Mouse (Mus musculus): ENCODE data around the gene Bax. TPM values are rescaled to one million over a fixed set of nuclear protein-coding genes. Genes with fewer than 3 reads are reported as not detected.

Bax gene
- polyA plus RNA-seq, 1 experiment = 20.1 TPM

GRCm38 (mm10) chr7:45455932-45456696 lies 10.6 kb downstream of the Bax start:
- Histone ChIP-seq H3K4me3 (ENCODE audit: insufficient read depth, low read depth, low read length) (no peak overlapping the region), H3K4me1 (ENCODE audit: control insufficient read depth, insufficient read depth, insufficient read length, low read length) (peaks cover 5% of the 10 kb centered on the region), H3K27ac (replicated peaks; ENCODE audit: low read depth, low read length) (0 out of 2 replicates have a peak overlapping the region, but pooled peaks have one; percentile 53)

GRCm38 (mm10) chr7:45454971-45455370 lies 11.7 kb downstream of the Bax start:
- Histone ChIP-seq H3K4me3 (ENCODE audit: insufficient read depth, low read depth, low read length) (no peak overlapping the region), H3K27ac (replicated peaks; ENCODE audit: low read depth, low read length) (no peak overlapping the region), H3K4me1 (ENCODE audit: control insufficient read depth, insufficient read depth, insufficient read length, low read length) (peaks cover 3% of the 10 kb centered on the region)

DNA sequence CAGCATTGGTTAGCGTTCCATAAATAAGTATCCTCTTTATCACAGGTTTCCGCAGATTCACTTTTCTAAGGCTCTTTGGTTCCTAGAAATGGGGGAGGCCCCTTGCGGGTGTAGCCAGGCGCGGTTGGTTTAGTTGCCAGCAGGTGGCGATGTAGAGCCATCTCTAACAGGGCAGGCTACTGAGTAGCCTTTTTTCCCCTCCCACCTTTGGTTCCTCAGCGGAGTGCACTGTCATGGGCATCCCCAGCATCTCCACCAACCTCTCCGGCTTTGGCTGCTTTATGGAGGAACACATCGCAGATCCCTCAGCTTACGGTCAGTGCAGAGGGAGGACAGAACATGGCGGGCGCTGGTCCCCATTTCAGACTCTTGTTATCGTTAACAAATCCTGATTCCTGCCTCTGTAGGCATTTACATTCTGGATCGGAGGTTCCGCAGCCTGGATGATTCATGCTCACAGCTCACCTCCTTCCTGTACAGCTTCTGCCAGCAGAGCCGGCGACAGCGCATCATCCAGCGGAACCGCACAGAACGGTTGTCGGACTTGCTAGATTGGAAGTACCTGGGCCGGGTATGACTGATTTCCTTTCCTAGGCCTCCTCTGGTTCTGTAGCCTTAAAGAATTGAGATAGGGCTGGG lies 15.2 kb downstream of the Bax start:
- no peak overlapping the region for H3K27ac ChIP-seq (replicated peaks; ENCODE audit: low read depth, low read length)
- no peak overlapping the region for H3K4me3 ChIP-seq (ENCODE audit: insufficient read depth, low read depth, low read length)
- peaks cover 3% of the 10 kb centered on the region; the same call in 1 of the 2 replicates for H3K4me1 ChIP-seq (ENCODE audit: control insufficient read depth, insufficient read depth, insufficient read length, low read length)

GRCm38 (mm10) chr7:45449974-45450373 lies 16.7 kb downstream of the Bax start:
- no peak overlapping the region for H3K27ac ChIP-seq (replicated peaks; ENCODE audit: low read depth, low read length)
- no peaks in the 10 kb centered on the region for H3K4me1 ChIP-seq (ENCODE audit: control insufficient read depth, insufficient read depth, insufficient read length, low read length)

DNA sequence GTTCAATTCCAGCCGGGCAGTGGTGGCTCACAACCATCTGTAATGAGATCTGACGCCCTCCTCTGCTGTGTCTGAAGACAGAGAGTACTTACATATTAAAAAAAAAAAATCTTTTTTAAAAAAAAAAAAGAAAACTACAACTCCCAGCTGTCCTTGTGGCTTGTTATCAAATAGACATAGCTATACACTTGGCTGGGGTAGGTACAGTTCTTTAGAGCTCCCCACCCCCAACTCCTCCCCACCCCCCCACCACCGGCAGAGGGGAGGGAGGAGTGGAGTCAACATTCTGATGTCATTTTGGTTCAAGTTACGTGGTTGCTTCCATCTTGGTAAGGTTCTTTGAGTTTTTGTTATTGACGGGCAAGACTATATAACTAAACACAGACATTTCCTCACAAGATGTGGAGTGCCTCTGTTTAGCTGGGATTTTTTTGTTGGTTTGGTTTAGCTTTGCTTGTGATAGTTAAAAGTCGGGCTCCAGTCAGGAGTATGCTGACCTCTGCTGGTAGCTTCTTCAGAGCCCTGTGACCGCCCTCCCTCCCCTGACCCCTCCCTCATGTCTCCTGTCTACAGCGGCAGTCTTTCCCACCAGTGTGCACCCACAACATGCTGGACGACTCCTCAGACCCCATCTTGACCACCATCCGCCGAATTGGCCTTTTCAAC lies 19.2 kb downstream of the Bax start:
- H3K4me1 ChIP-seq (ENCODE audit: control insufficient read depth, insufficient read depth, insufficient read length, low read length) = no peaks in the 10 kb centered on the region
- no peak overlapping the region for H3K27ac ChIP-seq (replicated peaks; ENCODE audit: low read depth, low read length)
- no peak overlapping the region for H3K4me3 ChIP-seq (ENCODE audit: insufficient read depth, low read depth, low read length)

More at GRCm38 (mm10) chr7:45449974-45450373, 16.7 kb downstream of the Bax start:
- H3K4me3 ChIP-seq (ENCODE audit: insufficient read depth, low read depth, low read length) = no peak overlapping the region

- Histone ChIP-seq H3K27ac (replicated peaks; ENCODE audit: low read depth, low read length) (no peak overlapping the region), H3K4me1 (ENCODE audit: control insufficient read depth, insufficient read depth, insufficient read length, low read length) (no peaks in the 10 kb centered on the region)
Measured at GRCm38 (mm10) chr7:45446589-45446988, 20.1 kb downstream of the Bax start.

GRCm38 (mm10) chr7:45443526-45444420 lies 22.9 kb downstream of the Bax start:
- H3K27ac ChIP-seq (replicated peaks; ENCODE audit: low read depth, low read length) = no peak overlapping the region
- H3K4me1 ChIP-seq (ENCODE audit: control insufficient read depth, insufficient read depth, insufficient read length, low read length) = no peaks in the 10 kb centered on the region
- H3K4me3 ChIP-seq (ENCODE audit: insufficient read depth, low read depth, low read length) = no peak overlapping the region

More at GRCm38 (mm10) chr7:45446589-45446988, 20.1 kb downstream of the Bax start:
- H3K4me3 ChIP-seq (ENCODE audit: insufficient read depth, low read depth, low read length) = no peak overlapping the region

DNA sequence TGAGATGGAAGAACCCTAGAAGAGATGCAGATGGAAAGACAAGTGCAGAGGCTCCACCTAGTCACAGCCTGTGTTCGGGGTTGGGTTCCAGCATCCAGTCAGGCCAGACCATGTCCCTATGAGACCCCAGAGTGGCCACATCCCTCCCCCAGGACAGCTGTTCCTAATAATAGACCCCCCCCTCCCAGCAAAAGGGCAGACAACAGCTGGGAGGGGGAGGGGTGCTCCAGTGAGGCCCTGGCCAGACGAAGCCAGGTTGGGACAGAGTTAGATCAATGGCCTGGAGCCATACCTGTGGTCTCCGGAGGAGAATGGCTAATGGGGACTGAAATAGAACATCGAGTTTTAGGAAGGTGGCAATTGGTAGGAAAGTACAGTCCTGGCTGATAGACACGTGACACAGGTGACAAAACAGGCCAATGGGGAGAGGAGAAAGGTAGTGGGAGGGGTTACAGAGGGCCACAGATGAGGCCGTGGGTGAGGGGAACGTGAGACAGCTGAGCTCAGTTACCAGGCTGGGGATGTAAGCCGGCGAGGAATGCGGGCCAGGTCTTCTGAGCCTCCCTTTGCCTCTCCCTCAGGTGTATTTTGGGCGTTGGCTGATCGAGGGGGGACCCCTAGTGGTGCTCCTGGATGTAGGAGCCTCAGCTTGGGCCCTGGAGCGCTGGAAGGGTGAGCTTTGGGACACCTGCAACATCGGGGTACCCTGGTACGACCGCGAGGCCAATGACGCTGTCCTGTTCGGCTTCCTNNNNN lies 29.0 kb downstream of the Bax start, which contains the start of gene Ruvbl2:
Gene Ruvbl2 (minus strand): TSS at position 576 of the 756 bp plus-strand sequence.
- Histone ChIP-seq H3K27ac (replicated peaks; ENCODE audit: low read depth, low read length) (no peak within 1 kb of the TSS; the same call in 1 of the 2 replicates), H3K4me1 (ENCODE audit: control insufficient read depth, insufficient read depth, insufficient read length, low read length) (peaks cover 14% of the 10 kb centered on the region), H3K4me3 (ENCODE audit: insufficient read depth, low read depth, low read length) (no peak within 1 kb of the TSS)

GRCm38 (mm10) chr7:45437046-45437445 lies 29.7 kb downstream of the Bax start:
- Histone ChIP-seq H3K27ac (replicated peaks; ENCODE audit: low read depth, low read length) (no peak overlapping the region), H3K4me3 (ENCODE audit: insufficient read depth, low read depth, low read length) (no peak overlapping the region), H3K4me1 (ENCODE audit: control insufficient read depth, insufficient read depth, insufficient read length, low read length) (peaks cover 14% of the 10 kb centered on the region)

DNA sequence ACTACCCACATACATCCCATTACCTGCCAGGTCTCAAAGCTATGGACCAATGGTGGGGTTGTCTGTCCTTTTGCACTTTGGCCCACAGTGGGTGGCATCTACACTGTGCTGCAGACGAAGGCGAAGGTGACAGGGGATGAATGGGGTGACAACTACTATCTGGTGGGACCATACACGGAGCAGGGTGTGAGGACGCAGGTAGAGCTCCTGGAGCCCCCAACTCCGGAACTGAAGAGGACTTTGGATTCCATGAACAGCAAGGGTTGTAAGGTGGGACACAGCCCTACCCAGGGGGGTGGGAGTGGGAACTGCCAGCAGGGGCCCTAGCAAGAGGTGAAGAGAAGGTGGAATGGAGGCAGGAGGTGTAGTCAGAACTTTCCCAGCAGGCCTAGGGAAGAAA lies 30.3 kb downstream of the Bax start:
- H3K27ac ChIP-seq (replicated peaks; ENCODE audit: low read depth, low read length) = peak overlapping the region; percentile 95; the same call in 1 of the 2 replicates
- peak overlapping the region; percentile 76 for H3K4me3 ChIP-seq (ENCODE audit: insufficient read depth, low read depth, low read length)

GRCm38 (mm10) chr7:45435038-45435437 lies 31.7 kb downstream of the Bax start:
- Histone ChIP-seq H3K4me3 (ENCODE audit: insufficient read depth, low read depth, low read length) (peak overlapping the region; percentile 76), H3K27ac (replicated peaks; ENCODE audit: low read depth, low read length) (peak overlapping the region; percentile 95), H3K4me1 (ENCODE audit: control insufficient read depth, insufficient read depth, insufficient read length, low read length) (peaks cover 14% of the 10 kb centered on the region)

More for the DNA sequence above, 30.3 kb downstream of the Bax start:
- H3K4me1 ChIP-seq (ENCODE audit: control insufficient read depth, insufficient read depth, insufficient read length, low read length) = peaks cover 14% of the 10 kb centered on the region

GRCm38 (mm10) chr7:45434203-45435015 lies 32.3 kb downstream of the Bax start, which contains the start of gene Gys1:
Gys1 (plus strand) TSS chr7:45434844.
- peak within 1 kb of the TSS; percentile 78 for H3K4me3 ChIP-seq (ENCODE audit: insufficient read depth, low read depth, low read length)

DNA sequence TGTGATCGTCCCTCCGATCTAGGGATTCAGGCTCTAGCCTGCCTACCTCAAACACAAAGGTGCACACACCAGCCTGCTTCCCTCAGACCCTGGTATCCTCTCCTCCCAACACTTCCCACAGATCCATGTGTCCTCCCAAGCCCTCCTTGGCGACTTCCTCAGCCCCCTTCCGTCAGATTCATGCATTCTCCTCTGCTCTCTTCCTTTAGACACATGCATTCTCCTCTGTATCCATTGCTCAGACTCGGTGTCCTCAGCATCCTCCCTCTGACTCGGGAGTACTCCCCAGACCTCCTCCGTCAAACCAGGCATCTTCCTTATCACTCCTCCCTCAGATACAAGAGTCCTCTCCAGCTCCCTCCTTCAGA lies 32.9 kb downstream of the Bax start:
- Histone ChIP-seq H3K4me1 (ENCODE audit: control insufficient read depth, insufficient read depth, insufficient read length, low read length) (peaks cover 14% of the 10 kb centered on the region), H3K27ac (replicated peaks; ENCODE audit: low read depth, low read length) (peak overlapping the region; percentile 42), H3K4me3 (ENCODE audit: insufficient read depth, low read depth, low read length) (peak overlapping the region; percentile 78)

More at GRCm38 (mm10) chr7:45434203-45435015, 32.3 kb downstream of the Bax start, which contains the start of gene Gys1:
- H3K27ac ChIP-seq (replicated peaks; ENCODE audit: low read depth, low read length) = peak within 1 kb of the TSS; percentile 95
- peaks cover 14% of the 10 kb centered on the region for H3K4me1 ChIP-seq (ENCODE audit: control insufficient read depth, insufficient read depth, insufficient read length, low read length)

Measured in brown adipose tissue, adult 24 weeks (tissue).